Mouse (Mus musculus) retina, postnatal 7 days (tissue): Measurements from ENCODE around the gene Cd4.
"Not testable (repeated sequence)": the region's sequence is repeated elsewhere in the genome, so short reads cannot be mapped to it uniquely, and the experiment has no call there.

Experiments
- DNase-seq: peaks from one replicate; pipeline ENCODE4 v3.0.0-alpha.2; 2012; ENCODE audit warnings: low read depth, low spot score

Gene Cd4

DNA sequence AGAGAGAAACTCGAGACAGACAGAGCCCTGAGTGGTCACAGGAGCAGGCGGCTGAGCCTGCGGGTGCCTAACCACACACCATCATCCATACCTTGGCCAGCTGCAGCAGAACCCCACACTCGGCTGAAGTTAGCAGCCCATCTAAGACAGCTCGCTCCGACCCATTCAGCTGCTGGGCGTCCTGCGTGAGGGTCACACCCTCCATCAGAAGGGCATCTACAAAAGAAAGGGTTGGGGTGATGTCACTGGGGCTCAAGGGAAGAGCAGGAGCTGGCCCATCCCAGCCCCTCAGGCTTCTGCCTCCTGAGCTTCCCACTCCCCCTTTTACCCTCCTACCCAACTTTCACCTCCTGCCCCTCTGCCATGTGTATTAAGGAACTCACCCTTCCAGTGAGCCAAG is 37.5 kb downstream of the Cd4 start:
- no peak for DNase-seq

DNA sequence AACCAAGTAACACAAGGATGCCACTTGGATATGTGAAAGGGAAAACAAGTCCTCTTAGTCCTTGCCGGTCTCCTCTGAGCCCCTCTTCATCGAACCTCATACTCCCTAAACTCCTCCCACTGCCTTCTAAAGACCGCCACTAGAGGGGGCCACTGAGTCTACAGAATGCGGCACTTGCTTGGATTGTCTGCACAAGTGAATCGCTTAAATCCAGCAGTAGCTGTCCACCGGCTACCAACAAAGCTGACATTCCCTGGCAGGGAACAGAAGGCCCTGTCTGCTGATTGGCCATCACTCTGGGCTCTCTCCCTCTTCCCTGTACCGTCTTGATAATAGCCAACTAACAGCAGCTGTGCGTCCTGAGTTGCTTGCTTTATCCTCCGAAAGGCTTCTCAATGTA is 40.7 kb downstream of the Cd4 start:
- peak; percentile 95 for DNase-seq

DNA sequence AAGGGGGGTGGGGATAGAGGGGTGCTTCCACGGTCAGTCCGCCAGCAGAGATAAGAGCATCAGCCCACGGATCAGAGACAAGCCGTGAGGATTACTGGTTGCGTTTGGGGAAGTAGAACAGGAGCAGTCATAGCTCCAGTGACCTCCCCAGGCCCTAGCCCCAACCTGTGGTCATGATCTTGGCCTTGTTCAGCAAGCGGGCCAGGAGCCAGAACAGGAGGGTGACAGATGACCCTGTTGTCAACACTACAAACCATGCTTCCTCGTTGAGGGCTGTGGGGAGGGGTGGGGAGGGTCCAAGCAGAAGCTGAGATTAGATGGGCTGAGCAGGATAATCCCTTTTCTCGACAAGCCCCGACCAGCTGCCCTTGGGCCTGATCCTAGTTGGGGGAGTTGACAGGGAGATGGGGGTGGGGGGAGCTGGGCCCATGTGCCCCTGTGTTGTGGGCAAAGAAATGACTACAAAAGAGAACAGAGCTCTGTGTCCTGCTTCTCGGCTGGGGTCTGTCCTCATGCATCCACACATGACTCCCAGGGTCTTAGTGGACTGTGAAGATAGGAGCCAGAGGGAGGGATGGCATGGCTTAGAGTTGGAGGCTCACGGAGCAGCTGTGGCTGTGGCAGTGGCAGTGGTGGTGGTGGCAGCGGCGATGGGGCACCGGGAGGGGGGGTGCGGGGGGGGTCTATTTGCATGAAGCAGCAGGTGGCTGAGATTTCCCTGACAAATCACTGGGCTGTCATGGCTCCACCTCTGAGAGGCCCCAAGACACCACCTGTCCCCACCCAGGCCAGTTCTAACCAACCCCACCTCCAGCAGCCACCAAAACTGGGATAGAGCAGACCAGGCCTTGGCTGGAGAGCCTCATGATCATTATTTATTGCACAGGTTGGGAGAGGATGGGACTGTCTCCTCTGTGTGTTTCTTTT is 47.5 kb downstream of the Cd4 start, which contains the start of gene Gnb3:
TSS of gene Gnb3 (minus strand) at position 35 of the 927 bp plus-strand sequence.
- peak; percentile 94 for DNase-seq

DNA sequence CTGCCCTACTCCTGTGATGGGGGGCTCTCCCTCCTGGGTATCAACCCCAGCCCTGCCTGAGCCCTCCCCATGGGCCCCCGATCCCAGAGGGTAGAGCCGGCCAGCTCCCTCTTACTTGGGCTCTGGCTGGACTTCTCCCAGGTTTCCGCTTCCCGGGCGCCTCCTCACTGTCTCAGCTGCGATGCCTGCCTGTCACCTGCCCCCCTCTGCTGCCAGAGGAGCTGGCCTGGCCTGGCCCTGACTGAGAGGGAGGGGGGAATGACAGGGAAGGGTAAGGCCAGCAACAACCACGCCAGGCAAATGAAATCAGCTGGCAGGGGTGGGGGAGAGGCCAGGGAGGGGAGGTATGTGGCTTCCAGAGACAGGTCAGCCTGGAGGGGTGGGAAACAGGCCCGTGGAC is 48.2 kb downstream of the Cd4 start:
- DNase-seq = no peak

DNA sequence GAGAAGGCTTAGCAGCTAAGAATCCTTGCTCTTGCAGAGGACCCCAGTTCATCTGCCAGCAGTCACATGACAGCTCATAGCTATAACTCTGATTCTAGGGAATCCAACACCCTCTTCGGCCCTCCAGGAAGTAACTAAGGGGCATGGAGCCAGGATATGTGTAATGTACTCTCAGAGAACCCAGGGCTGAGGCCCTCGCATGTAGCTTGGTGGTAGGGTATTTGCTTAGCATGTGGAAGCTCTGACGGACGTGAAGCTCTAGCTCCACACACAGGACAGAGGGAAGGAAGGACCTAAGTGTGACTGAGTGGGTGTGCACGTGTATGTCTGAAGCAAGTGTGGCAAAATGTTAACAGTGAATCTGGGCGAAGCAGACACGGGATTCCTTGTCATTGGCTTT is 51.6 kb downstream of the Cd4 start:
- no peak for DNase-seq

DNA sequence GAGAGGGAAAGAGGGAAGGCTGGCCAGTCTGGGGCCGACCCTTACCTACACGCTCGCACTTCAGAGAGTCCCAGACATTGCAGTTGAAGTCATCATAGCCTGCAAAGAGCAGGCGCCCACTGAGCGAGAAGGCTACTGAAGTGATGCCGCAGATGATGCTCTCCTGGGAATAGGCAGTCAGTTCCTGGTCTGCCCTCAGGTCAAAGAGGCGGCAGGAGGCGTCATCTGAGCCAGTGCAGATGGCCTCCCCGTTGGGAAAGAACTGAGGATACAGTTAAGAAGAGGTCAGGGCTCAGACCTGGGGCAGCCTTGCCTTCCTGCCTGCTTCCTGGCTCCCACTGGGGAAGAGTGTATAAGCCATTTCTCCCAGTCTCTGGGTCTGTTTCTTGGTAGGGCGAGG is 52.5 kb downstream of the Cd4 start:
- no peak for DNase-seq

DNA sequence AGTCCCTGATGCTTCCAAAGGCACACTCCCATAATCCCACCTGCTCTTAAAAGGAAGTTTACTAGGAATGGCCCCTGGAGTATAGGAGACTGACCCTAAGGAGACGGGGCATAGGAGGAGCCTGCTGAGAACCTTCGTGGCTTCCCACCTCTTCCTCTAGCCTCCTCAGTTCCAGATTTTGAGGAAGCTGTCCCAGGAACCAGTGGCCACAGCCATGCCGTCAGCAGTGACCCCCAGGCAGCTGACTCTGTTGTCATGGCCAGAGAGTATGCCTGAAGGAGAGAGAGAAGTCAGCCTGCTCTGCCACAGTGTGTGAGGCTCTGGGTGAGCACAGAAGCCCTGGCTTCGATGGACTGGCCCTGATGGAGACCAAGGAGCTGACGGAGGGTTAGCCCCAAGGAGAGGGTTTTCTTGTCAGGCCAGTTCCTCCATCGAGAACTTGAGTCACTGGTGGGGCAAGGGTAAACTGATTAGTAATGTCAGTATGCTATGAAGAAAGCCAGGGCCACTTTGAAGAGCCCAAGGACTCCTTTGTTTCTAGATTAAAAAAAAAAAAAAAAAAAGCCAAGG is 53.4 kb downstream of the Cd4 start:
- no peak for DNase-seq

DNA sequence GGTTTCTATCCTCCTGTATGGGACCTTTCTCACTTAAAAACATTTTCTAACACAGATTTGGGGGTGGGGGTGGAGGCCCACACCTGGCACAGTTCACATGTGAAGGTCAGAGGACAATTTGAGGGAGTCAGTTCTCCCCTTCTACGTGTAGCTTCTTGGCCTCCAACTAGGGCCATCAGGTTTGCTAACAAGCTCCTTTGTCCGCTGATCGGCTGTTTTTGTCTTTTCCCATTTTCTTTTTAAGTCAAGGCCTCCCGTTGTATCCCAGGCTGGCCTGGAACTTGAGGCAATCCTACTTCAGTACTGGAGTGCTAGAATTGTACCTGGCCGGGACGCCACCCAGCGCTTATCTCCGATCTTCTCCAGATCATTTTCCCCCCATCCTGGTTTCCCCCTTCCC is 56.4 kb downstream of the Cd4 start:
- no peak for DNase-seq

DNA sequence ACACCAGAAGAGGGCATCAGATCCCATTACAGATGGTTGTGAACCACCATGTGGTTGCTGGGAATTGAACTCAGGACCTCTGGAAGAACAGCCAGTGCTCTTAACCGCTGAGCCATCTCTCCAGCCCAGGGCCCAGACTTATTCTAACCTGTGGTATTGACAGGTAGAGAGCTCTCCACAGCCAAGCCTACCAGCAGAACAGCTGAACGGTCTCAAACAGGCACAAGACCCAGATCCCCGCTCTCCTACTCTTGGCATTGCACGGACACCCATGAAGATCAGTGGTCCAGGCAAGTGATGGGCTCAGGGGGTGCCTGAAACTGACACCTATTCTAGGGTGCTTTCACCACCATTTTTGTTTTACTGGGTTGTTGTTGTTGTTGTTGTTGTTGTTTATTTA is 56.8 kb downstream of the Cd4 start:
- not testable (repeated sequence) for DNase-seq

DNA sequence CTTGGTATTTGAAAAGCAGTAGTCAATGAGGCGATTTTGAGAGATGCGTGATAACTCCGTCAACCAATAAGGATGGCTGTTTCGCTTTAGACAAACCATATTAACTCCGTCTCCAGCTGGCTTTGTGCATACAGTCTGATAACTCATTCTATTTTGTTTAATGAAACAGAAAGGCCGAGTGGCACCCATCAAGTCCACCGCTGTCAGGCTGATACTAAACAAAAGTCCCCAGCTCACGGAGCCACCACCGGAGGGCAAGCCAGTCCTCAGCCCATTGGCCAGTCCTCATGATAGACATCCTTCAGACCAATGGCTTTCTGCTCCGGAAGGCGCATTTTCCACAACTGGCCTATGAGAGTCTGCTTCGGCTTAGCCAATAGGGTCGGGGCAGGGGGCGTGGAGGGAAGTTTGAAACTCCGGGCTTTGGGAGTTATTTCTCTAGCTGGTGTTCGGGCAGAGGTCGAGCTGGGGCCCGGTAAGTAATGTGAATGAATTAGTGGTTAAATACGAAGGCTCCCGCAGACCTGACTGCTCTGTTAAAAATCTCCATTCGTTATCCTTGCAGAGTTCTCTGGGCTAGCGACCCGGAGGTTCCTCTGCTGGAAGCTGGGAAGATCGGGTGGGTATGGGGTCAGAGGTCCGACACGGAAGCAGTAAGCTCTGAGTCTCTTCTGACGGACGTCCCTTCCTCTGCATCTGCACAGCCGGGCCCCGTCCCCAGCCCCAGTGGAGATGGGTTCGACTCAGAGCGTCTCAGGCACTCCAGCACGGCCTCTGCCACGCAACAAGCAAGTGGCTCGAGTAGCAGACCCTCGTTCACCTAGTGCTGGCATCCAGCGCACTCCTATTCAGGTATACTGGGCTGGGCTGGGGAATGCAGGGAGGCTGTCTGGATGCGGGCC is 58.0 kb downstream of the Cd4 start:
- DNase-seq = peak; percentile 87

DNA sequence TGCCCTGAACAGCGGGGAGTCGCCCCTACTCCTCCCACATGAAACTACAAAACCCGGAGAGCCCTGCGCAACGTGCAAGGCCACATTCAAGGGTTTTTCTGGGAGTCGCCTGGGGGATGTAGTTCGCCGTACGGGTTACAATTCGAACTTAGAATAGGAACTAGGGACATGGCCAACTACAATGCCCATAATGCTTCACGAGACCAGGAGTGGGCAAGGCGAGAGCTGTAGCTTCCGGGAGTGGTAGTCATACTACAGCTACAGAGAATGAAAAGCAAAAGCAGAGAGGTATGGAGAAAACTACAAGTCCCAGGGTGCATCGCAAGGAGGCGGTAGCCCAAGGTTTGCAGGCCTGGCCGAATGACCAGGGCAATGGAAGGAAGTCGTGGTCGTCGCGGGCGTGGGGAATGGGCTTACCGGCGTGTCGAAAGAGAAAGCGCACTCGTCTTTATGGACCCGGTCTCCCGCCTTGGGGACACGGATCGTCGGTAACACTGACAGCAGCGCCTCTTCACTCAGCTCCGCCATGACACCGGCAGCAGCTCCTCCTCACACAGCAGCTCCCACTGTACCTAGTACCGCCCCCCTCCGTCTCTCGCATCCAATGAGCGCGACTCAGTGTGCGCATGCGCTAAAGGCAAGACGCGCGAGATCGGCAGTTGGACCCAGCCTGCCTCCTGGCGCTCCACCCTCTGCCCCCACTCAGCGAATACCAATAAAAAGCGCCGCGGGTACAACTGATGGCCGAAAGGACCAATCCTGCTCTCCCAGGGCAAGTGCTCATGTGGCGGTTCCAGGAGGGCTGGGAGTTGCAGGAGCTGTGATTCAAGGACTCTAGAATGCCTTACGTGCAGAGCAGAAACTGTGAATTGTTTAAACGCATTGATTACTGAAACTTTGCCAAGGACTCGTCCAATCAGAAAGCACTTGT is 58.9 kb downstream of the Cd4 start, which contains the start of the genes Usp5 and Cdca3:
TSS of gene Usp5 (minus strand) at position 617 of the 931 bp plus-strand sequence.
TSS of gene Cdca3 (plus strand) at position 680 of the 931 bp plus-strand sequence.
- DNase-seq = peak; percentile 100

DNA sequence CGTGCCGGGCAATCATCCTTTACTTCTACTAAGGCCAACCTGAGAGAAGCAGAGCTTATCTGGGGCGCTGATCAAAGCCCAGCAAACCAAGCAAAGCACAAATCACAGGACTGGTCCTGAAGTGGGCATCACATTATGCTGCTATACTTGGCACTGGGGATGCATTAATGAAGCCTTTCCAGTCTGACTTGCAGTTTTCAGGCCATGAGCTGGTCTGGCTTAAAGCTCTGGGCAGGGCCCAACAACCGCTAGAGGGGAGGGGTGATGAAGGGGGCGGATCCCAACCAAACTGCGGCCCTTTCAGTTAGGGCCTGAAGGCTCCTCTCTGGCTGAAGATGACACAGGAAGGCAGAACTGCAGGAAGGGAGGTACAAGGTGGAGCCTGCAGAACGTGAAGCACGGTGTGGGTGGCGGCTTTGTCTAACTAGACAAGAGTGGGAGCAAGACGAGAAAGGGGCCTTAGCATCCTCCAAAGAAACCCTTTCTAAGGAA is 59.9 kb downstream of the Cd4 start:
- no peak for DNase-seq

DNA sequence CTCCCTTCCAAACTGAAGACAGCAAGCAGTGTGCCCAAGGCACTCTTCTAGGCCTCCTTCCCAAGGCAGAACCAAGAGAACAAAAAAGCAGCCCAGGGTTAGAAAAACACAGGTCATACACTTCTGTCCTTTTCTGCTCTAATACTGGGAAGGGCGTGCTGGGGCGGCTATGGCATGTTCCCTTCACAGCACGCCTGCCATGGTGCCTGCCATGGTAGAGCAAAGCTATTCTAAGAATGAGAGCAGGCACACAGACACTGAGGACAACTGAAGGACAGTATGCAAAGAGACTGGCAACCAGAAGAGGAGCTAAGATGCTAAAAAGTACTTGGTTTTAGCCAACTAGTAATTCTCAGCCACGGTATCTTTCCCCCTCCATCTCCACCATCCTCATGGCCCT is 66.0 kb downstream of the Cd4 start:
- no peak for DNase-seq

DNA sequence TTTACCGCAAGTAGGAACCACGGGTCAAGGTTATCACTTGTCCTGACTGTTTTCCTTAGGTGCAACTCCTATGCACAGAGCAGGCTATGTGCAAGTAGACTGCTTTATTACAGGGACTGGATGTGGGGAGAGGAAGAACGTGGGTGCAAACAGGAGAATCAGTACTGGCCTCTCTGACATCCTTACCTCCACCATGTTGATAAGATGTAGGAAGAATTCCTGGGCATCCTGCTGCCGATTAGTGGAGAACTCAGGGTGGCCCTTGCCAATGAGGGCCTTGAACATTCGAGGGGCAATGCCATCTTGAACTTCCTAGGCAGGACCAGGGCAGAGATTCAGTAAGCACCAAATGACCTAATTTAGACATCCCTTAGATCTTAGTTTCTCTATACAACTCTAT is 67.1 kb downstream of the Cd4 start:
- no peak for DNase-seq

DNA sequence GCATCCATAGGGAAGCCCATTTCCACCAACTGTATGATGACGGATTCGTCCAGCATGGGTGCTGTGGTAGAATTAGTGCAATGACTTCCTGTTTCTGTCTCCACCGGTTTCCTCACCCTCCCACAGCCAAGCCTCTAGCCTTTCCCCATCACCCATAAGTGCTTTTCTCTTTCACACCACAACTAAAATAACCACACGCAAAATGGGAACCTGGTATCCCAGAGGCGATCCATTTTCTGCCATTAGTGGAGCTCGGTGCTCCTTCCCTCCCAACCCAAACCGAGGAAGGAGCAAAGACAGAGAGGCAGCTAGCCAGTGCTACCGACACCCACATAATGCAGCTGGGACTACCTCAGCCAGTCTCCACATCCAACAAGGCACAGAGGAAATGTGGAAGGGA is 70.0 kb downstream of the Cd4 start:
- no peak for DNase-seq

DNA sequence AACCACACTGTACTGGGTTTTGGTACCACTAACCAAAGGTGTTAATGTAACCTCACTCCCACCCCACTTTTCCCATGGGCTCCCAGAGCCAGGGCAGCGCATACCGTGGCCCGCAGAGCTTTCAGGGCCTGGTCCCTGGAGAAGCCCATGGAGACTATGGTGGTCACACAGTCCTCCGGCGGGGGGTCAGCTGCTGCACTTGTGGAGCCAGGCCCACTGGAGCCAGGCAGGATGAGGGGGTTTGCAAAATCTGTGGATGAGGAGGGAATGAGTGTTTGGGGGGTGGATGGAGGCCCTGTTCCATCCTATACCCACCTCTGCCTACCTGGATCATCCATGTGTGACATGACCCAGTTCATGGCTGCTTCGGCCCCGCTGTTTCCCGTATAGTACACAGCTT is 70.5 kb downstream of the Cd4 start:
- no peak for DNase-seq

DNA sequence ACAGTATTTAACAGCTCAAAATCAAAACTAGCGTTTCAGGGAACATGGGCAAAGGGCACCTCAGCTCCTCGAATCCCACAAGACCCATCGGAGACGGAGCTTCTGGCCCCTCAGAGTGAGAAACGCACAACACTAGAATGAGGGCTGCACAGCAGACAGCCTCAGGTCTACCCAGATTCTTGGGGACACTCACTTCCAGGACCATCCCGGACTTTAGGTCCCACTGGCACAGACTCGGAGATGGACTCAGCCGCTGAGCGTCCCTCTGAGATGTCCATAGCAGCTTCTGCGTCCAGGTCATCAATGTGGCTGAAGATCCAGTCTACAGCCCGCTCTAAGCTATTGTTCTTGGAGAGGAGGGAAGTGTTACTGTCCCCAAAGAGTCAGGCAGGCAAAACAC is 70.9 kb downstream of the Cd4 start:
- no peak for DNase-seq

DNA sequence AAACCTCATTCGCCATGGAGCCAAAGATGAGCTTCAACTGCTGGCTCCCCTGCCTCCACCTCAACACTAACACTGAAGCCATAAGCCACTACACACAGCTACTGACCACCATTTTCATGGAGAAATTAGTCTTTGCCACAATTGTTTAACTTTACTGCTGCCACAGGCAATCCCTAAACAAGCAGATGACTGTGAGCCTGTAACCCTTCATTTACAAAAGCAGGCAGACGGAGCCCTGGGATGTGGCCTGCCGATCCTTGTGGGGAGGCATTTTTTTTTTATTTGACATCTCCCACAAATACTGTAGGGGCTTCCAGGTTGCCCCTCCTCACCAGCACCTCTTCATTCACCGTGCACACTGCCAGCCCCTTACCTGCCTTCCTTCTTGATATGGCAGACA is 71.4 kb downstream of the Cd4 start:
- DNase-seq = no peak

DNA sequence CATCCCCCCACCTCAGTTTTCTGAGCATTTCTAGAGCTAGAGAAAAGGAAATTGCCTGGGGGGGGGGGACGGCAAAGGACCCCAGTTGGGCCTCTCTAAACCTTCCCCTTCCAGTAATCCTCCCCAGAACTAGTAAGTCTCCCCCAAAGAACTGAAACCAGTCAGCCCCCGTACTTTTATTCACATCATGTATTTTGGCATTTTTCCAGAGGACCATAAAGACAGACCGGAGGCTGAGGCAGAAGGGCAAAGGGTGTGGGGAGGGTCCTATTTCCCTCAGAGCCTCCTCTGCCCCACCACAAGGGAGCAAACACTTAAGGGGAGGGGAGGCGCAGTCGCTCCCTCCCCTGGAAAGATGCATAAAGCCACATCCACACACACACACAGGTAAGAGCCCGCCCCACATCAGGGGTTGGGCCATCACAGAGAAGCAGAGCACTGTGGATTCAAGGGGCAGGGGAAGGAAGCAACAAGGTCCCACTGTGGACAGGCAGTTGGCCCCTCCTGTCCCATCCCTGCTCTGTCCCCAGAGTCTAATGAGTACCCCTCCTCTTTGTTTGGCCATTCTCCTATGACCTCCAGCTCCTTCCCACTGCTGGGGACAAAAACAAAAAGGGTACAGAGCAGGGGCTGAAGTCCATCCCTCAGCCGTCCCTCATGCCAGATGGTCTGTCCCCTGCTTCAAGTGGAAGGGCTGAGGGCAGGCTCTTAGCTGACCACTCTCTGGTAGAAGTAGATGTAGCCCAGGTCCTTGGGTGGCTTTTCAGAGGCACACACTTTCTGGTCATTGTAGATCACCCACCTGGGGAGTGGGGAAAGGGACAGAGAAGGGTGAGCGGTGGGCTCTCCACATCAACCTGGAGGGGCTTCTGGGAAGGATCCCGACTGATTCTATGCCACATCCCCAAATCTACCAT is 72.9 kb downstream of the Cd4 start:
- DNase-seq = no peak
